Mouse (Mus musculus): ENCODE results near the gene Mrpl10. TPM values are rescaled to one million over a fixed set of nuclear protein-coding genes. Genes with fewer than 3 reads are reported as not detected.

Gene Mrpl10
- polyA plus RNA-seq, 1 experiment from 2014 or later = 63.7 TPM

DNA sequence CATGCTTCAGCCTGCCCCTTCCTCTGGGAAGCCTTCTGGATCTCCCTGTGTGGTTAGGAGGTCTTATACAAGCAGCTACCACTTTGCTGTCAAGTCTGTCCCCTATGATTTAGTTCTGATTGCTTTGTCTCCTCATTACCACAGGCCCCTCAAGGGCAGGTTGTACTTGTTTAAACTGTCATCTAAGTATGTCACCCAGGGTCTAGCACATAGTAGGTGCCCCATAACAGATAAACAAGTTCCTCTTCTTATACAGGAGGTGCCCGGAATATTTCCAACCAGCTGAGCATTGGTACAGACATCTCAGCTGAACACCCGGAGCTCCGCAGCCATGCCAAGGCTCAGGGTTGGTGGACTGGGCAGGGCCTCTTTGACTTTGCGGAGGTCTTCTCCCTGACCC lies 8.9 kb upstream of the Mrpl10 start:
- Histone ChIP-seq H3K4me3 (replicated peaks) (no peak overlapping the region), H3K27ac (replicated peaks) (no peak overlapping the region), H3K9ac (replicated peaks) (no peak overlapping the region), H3K4me1 (peaks cover 10% of the 10 kb centered on the region), H3K27me3 (replicated peaks) (no peaks in the 10 kb centered on the region), H3K9me3 (replicated peaks) (no peaks in the 10 kb centered on the region), H3K36me3 (no peaks in the 10 kb centered on the region), H3K4me2 (no peak overlapping the region)
- ATAC-seq (ENCODE audit: low FRiP score) = no peak
- WGBS = 95% methylated on average over 4 of the region's 4 CpGs

DNA sequence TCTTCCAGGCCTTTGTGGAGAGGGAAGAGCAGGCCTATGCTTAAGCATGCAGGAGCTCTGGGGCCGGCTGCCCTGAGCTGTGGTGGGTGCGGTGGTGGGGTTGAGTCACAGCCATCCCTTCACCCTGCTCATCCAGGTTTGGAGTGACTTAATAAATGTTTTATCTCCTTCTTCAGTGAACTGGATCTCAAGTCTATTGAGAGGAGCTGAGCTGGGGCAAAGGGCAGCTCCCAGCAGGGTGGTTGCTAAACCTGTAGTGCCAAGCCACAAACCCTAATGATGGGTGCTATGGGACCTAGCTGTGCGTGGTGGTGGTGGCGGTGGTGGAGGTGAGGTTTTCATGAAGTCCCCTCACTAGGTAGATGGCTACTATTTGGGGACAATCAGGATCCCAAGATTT lies 7.6 kb upstream of the Mrpl10 start:
- H3K4me3 ChIP-seq (replicated peaks) = no peak overlapping the region
- no peaks in the 10 kb centered on the region for H3K27me3 ChIP-seq (replicated peaks)
- peaks cover 10% of the 10 kb centered on the region for H3K4me1 ChIP-seq
- H3K9ac ChIP-seq (replicated peaks) = no peak overlapping the region
- WGBS = 92% methylated on average over 4 of the region's 4 CpGs
- ATAC-seq (ENCODE audit: low FRiP score) = no peak
- no peak overlapping the region for H3K27ac ChIP-seq (replicated peaks)
- H3K36me3 ChIP-seq = no peaks in the 10 kb centered on the region
- H3K4me2 ChIP-seq = no peak overlapping the region
- H3K9me3 ChIP-seq (replicated peaks) = no peaks in the 10 kb centered on the region

DNA sequence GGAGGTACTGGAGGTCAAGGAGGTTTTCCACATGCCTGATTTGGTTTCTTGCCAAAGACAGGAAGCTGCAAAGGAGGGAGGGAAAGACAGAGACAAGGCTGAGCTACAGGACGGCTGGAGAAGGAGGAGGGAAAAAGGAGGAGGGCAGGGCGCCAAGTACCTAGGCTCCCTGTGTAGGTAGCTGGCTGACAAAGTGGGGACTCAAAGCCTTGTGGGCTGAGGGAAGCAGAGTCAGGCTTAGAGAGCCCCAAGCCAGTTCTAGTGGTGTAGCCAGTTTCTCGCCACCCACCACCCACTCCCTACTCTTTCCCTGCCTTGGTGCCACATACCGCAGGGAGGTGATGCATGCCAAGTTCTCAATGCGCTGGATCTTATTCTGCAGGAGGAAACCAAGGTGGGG lies 5.2 kb upstream of the Mrpl10 start:
- H3K4me3 ChIP-seq (replicated peaks) = no peak overlapping the region
- H3K9me3 ChIP-seq (replicated peaks) = no peaks in the 10 kb centered on the region
- no peak for ATAC-seq (ENCODE audit: low FRiP score)
- H3K27ac ChIP-seq (replicated peaks) = no peak overlapping the region
- no peak overlapping the region for H3K4me2 ChIP-seq
- H3K4me1 ChIP-seq = peaks cover 5% of the 10 kb centered on the region
- H3K27me3 ChIP-seq (replicated peaks) = no peaks in the 10 kb centered on the region
- no peak overlapping the region for H3K9ac ChIP-seq (replicated peaks)
- WGBS = 87% methylated on average over 5 of the region's 5 CpGs
- no peaks in the 10 kb centered on the region for H3K36me3 ChIP-seq

DNA sequence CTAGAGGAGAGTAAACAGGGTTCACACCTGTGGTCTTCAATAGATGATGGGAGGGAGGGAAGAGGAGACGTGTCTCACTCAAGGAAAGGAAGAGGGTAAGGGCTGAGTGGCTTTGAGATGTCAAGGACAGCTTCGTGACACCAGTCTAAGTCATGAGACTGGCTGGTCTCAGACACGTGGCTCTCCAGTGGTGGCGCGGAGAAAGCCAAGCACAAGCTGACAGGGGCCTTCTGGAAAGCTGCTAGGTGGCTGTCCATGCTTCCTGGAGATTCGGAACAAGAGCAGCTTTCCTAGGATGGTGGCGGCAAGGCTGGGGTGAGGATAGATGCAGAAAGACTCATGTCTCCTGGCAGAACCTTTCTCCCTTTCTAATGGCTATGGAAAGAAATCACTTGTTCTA lies 2.5 kb upstream of the Mrpl10 start:
- Histone ChIP-seq H3K27ac (replicated peaks) (no peak overlapping the region), H3K27me3 (replicated peaks) (no peaks in the 10 kb centered on the region), H3K36me3 (no peaks in the 10 kb centered on the region; the same call in 1 of the 2 replicates), H3K4me3 (replicated peaks) (no peak overlapping the region), H3K9ac (replicated peaks) (no peak overlapping the region), H3K9me3 (replicated peaks) (no peaks in the 10 kb centered on the region), H3K4me2 (no peak overlapping the region), H3K4me1 (peaks cover 21% of the 10 kb centered on the region)
- ATAC-seq (ENCODE audit: low FRiP score) = no peak
- 77% methylated on average over 7 of the region's 7 CpGs for WGBS

DNA sequence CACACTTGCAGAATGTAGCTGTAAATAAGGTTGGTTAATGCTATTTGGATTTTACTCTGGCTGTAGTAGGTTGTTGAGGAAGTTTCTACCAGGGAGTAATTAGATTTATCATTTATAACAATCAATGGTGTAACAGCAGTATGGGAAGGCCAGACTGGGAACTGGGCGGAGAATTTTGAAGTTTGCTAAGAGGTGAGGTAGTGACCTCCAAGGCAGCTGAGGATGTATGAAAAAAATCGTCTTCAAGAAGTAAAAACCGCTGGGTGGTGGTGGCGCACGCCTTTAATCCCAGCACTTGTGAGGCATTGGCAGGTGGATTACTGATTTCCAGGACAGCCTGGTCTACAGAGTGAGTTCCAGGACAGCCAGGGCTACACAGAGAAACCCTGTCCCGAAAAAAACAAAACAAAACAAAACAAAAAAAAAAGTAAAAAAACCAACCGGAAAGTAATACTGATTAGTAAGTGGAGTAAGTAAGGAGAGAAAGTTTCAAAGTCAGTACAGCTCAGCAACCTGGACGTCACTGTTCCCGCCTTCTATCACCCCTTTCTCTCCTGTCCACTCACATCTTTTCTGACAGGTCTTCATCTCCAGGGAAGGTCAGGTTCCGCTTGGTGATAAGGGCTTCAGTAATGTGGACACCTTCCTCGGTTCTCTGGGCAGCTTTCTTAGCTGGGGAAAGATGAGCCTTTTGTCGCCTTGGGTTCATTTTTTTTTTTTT lies 899 bp upstream of the Mrpl10 start:
- no peak for ATAC-seq (ENCODE audit: low FRiP score)
- WGBS = 54% methylated on average over 12 of the region's 12 CpGs
- no peaks in the 10 kb centered on the region for H3K27me3 ChIP-seq (replicated peaks)
- H3K4me2 ChIP-seq = peak overlapping the region; percentile 83
- H3K9ac ChIP-seq (replicated peaks) = peak overlapping the region; percentile 47; the same call in 1 of the 2 replicates
- no peak overlapping the region for H3K27ac ChIP-seq (replicated peaks)
- H3K36me3 ChIP-seq = peaks cover 14% of the 10 kb centered on the region
- H3K4me3 ChIP-seq (replicated peaks) = peak overlapping the region; percentile 84
- no peaks in the 10 kb centered on the region for H3K9me3 ChIP-seq (replicated peaks)
- peaks cover 21% of the 10 kb centered on the region for H3K4me1 ChIP-seq

DNA sequence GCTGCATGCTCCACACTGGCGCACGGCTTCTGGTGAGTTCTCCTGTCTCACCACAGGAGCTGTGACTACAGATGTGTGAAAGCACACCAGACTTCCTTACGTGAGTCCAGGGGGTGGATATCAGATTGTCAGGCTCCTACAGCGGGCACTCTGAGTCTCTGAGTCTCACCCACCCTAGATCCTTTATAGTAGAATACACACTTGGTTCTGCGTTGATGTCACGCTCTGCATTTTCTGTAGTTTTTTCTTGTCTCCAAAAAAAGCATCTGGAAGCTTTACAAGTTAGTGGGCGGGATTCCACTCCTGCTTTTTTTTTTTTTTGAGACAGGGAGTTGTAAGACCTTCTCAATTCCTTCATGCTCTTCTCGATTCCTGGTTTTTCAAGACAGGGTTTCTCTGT lies 3.5 kb downstream of the Mrpl10 start:
- H3K9me3 ChIP-seq (replicated peaks) = no peaks in the 10 kb centered on the region
- no peak overlapping the region for H3K4me3 ChIP-seq (replicated peaks)
- no peak for ATAC-seq (ENCODE audit: low FRiP score)
- 97% methylated on average over 8 of the region's 8 CpGs for WGBS
- H3K27ac ChIP-seq (replicated peaks) = no peak overlapping the region
- H3K9ac ChIP-seq (replicated peaks) = no peak overlapping the region
- H3K27me3 ChIP-seq (replicated peaks) = no peaks in the 10 kb centered on the region
- peaks cover 34% of the 10 kb centered on the region for H3K36me3 ChIP-seq
- H3K4me2 ChIP-seq = no peak overlapping the region
- H3K4me1 ChIP-seq = peaks cover 21% of the 10 kb centered on the region

DNA sequence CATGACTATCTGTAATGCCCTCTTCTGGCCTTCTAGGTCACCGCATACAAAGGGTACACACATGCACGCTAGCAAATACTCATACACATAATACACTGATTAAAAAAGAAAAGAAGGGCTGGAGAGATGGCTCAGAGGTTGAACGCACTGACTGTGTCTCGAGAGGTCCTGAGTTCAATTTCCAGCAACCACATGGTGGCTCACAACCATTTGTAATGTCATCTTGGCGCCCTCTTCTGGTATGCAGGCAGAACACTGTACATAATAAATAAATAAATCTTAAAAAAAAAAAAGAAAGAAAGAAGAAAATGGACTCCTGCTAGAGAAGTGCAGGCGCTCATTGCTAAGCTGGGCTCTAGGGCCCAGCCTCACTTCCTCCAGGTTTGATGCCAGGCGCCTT lies 4.5 kb downstream of the Mrpl10 start:
- H3K4me1 ChIP-seq = peaks cover 24% of the 10 kb centered on the region
- peaks cover 34% of the 10 kb centered on the region for H3K36me3 ChIP-seq
- no peak overlapping the region for H3K4me2 ChIP-seq
- no peak overlapping the region for H3K27ac ChIP-seq (replicated peaks)
- H3K4me3 ChIP-seq (replicated peaks) = no peak overlapping the region
- no peaks in the 10 kb centered on the region for H3K27me3 ChIP-seq (replicated peaks)
- no peak overlapping the region for H3K9ac ChIP-seq (replicated peaks)
- H3K9me3 ChIP-seq (replicated peaks) = no peaks in the 10 kb centered on the region
- WGBS = 85% methylated on average over 7 of the region's 7 CpGs
- ATAC-seq (ENCODE audit: low FRiP score) = no peak

DNA sequence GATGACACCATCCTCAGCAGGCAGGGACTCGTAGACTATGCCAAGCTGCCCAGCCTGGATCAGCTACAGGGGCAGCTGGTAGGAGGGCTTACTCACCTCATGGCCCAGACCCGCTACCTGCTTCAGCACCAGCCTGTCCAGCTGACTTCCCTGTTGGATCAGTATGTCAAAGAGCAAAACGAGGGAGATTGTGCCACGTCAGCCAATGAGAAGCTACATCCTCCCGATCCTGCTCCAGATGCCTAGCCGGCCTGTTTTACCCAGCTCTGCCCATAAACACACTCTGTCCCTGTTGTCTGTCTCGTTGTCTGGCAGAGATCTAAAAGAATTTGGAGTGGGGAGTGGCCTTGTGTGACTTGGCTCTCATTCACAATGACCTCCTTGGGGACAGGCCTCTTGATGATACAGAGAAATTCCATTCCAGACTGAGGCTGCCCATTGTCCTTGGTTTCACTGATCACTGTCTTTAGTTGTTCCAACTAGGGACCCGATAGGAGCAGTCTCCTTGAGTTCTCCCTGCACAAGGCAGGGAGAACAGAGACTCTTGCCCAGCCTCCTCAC lies 6.8 kb downstream of the Mrpl10 start:
- Histone ChIP-seq H3K36me3 (peaks cover 39% of the 10 kb centered on the region), H3K4me2 (no peak overlapping the region), H3K9ac (replicated peaks) (no peak overlapping the region), H3K27me3 (replicated peaks) (no peaks in the 10 kb centered on the region), H3K9me3 (replicated peaks) (no peaks in the 10 kb centered on the region), H3K27ac (replicated peaks) (no peak overlapping the region), H3K4me1 (peaks cover 26% of the 10 kb centered on the region), H3K4me3 (replicated peaks) (no peak overlapping the region)
- WGBS = 85% methylated on average over 8 of the region's 8 CpGs
- no peak for ATAC-seq (ENCODE audit: low FRiP score)

DNA sequence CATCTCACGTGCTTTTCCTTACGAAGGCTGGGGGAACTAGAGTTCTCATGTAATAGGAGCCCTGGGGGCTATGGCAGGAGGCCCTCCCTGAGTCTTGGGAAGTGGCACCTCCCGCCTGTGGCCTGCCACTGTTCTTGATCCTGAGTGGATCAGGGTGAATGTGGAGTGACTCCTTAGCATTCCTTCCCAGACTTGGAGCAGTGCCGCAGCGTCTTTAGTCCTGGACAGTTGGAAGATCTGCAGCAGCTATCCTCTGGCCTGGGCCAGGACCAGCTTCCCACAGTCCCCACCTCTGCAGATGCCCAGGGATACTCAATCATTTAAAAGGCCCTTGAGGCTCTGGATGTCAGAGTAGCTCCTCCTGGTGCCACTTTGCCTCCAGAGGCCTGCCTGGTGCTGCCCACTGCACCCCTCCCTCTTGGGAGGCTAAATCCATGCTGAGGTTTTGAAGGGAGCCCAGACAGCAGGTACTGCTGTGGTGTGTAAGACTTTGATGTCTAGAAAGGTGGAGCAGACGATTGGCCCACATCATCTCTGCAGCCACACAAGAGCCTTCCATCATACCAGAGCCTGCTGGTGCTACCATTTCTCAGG lies 8.2 kb downstream of the Mrpl10 start:
- no peaks in the 10 kb centered on the region for H3K27me3 ChIP-seq (replicated peaks)
- H3K9ac ChIP-seq (replicated peaks) = no peak overlapping the region
- WGBS = 84% methylated on average over 6 of the region's 6 CpGs
- H3K4me1 ChIP-seq = peaks cover 24% of the 10 kb centered on the region
- H3K4me2 ChIP-seq = no peak overlapping the region
- no peak for ATAC-seq (ENCODE audit: low FRiP score)
- H3K4me3 ChIP-seq (replicated peaks) = no peak overlapping the region
- no peaks in the 10 kb centered on the region for H3K9me3 ChIP-seq (replicated peaks)
- no peak overlapping the region for H3K27ac ChIP-seq (replicated peaks)
- H3K36me3 ChIP-seq = peaks cover 41% of the 10 kb centered on the region

DNA sequence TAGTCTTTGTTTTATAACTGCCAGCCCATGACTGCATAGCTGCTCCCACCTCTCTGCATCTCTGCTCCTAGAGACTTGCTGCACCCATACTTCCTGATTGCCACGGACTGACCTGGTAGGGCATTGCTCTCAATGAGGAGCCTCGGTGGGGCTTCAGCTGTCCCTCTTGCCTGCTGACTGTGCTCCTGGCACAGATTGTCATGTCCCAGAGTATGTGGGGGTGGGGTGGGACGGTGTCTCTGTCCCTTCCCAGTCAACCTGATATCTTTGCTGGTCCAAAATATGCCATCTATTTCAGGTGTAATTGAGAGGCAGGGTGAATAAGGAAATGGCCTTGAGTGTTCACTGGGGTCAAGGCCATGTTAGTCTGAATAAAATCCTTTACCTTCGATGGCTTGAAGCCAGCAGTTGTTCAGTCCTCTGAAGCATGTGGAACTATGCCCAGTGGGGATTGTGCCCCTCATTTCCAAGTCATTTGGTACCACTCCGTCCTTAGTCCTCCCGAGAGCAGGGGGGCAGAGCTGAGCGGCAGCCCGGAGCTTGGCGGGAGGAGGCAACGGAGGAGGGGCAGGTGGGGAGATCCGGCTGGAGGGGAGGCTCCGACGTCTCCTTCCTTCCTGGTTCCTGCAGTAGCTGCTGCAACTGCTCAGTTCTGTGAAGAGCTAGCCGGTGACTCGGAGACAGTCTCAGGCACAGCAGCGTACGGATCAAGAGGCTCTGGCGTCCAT lies 9.0 kb downstream of the Mrpl10 start, which contains the start of gene Osbpl7:
Gene Osbpl7 (plus strand): TSS at position 413 of the 728 bp plus-strand sequence.
- Histone ChIP-seq H3K4me3 (replicated peaks) (peak within 1 kb of the TSS; percentile 71), H3K9me3 (replicated peaks) (no peaks in the 10 kb centered on the region), H3K9ac (replicated peaks) (peak within 1 kb of the TSS; percentile 86), H3K36me3 (peaks cover 43% of the 10 kb centered on the region), H3K27ac (replicated peaks) (peak within 1 kb of the TSS; percentile 76), H3K4me2 (peak within 1 kb of the TSS; percentile 92), H3K27me3 (replicated peaks) (no peaks in the 10 kb centered on the region), H3K4me1 (peaks cover 24% of the 10 kb centered on the region)
- peak; percentile 91 for ATAC-seq (ENCODE audit: low FRiP score)
- 6% methylated on average over 18 of the region's 18 CpGs for WGBS

DNA sequence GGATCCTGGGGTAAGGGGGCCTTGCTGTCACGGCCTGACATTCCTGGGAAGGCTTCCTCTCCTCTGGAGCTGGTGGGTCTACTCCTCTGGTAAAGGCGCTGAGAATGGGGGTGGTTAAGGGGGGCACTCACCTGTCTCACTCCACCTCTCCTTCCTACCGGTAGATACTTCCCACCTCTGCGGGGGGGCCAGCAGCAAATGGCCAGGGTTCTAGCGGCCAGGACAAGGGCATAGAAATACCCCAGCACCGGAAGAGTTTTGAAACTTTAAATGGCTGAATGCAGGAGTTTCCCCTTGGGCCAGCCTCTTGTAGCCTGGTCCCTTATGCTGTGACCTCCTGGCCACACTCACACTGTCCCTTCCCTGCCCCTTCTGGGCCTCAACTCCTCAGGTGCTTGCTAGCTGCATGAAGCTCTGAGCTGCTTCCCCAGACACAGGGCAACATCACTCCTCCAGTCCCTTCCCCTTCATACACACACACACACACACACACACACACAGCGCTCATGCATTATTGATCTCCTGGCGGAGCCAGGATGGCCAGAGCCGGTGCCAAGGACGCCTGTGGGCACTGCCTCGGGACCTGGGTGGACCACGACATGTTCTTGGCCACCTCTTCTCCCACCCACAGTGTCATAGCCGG lies 9.7 kb downstream of the Mrpl10 start:
- peak; percentile 40; the same call in 1 of the 2 replicates for ATAC-seq (ENCODE audit: low FRiP score)
- Histone ChIP-seq H3K9ac (replicated peaks) (peak overlapping the region; percentile 86), H3K4me3 (replicated peaks) (peak overlapping the region; percentile 71), H3K27me3 (replicated peaks) (no peaks in the 10 kb centered on the region), H3K9me3 (replicated peaks) (no peaks in the 10 kb centered on the region), H3K4me2 (peak overlapping the region; percentile 92), H3K4me1 (peaks cover 24% of the 10 kb centered on the region), H3K27ac (replicated peaks) (peak overlapping the region; percentile 76), H3K36me3 (peaks cover 44% of the 10 kb centered on the region)
- WGBS = 24% methylated on average over 13 of the region's 13 CpGs
